Mouse (Mus musculus) heart, postnatal 36 days (tissue): ENCODE measurements around the gene Mtcl1. TPM values are rescaled to one million over a fixed set of nuclear protein-coding genes. Genes with fewer than 3 reads are reported as not detected.

Source experiments
- total RNA-seq, 2 experiments: library from RNA; stranded (reverse); gene quantifications; 2 replicates each; pipeline ENCODE4 v1.2.3; 2021

The Mtcl1 gene
- total RNA-seq, 2 experiments from 2014 or later: 4.4 to 6.3 TPM

Other genes starting within 250 kb of the Mtcl1 start
- gene Rab12, start 70.0 kb upstream of the Mtcl1 start, total RNA-seq: 100 to 1,000 TPM; 231 to 233 TPM
- gene Themis3, start 144.9 kb upstream of the Mtcl1 start, total RNA-seq: not detected